Mouse (Mus musculus): Measurements from ENCODE around the gene Tnfaip3.

Tnfaip3 gene

DNA sequence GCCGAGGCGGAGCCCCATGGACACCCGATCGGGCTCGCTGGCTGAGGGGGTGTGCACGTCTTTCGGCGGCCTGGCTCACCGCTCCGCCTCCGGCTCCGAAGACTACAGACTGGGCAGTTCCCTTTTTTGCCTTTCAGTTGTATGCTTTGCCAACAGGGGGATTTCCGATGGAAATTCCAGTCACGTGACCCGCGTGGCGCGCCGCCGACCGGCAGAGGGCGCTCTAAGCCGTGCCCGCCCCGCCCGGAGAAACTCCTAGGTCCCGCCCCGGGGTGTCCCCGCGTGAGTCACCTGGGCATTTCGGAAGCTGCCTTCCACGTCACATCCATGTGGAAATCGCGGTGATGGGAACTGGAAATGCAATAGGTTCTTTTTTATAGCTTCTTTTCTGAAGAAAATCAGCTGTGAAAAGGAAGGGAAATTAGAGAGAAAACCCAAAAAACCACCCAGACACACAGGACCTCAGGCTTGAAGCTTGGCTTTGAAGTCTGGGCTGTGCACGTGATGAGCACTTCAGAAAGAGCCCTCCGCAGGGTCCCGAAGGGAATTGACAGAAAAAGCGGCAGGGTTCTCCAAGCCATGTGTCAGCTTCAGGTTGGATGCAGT is at the start of gene Tnfaip3:
Tnfaip3 (minus strand) TSS at position 401 of the 606 bp plus-strand sequence.
- DNase-seq, result peak; percentile 90 to 93

DNA sequence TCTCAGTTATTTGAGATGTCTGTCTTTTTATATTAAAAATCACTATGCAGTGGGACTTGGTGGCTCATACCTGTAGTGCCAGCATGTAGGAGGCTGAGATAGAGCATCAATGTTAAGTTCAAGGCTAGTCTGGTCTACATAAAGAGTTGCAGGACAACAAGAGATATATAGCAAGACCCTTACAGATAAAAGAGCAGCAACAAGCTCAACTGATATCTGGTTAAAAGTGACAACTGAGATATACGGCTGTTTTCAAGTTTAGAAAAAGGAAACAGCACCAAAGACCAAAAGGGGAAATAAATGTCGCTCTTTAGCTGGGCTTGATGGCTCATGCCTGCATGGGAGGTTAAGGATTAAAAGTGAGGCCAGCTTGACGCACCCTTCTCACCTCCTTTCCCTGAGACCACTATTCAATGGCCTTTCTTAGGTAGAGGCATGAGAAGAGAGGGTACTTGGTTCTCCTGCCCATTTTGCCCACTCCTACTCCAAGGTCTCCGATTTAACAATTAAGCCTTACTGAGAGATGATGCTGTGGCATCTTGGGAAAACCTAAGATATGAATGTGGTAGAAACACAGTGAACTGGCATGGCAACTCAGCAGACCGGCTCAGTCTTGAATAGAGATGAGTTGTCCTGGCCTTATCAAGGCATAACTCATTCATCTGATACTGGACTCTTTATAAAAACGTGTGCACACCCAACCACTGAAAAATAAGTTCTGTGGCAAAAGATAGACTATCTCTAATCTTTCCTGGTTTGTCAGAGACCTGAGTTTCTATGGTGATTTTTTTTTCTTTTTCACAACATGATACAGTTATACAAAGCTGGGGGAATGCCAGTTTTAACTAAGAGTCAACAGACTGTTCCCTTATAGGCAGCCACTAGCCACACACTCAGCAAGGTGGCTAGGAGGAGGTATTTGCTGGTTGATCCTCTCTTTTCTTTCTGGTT is 49.5 kb upstream of the Tnfaip3 start:
- no peak for DNase-seq

DNA sequence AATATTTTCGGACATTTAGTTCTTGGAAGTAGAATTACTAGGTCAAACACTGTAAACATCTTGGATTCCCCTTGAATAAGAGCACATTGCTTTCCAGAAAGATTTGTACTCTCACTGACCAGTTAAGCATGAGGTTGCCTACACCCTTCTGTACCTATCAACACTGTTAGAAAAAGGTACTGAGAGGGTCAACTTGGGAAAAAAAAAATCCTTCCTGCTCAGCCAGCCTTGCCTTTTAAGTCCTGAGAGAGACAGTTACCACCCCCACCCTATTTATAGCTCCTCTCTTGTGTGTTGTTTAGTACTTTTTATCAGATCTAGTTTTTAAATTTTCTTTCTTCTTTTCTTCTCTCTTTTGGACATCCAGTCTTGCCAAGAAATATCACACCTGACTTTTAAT is 48.2 kb upstream of the Tnfaip3 start:
- DNase-seq, result no peak

DNA sequence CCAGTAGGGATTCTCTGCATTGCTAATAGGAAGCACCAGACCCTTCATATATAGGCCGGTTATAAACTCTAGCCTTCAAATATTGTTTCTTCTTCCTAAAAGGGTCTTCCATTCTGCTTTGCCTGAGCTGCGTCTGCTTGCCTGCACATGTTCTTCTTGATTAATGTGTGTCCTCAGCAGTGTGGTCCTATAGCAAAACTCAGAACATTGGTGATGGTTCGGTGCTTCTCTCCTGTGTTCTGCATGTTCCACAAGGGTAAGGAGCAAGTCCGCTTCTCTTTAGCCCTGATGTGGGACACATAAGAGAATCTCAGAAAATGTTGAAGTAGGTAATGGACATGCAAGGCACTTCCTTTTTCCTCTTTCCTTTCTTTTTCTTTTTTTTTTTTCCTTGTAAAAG is 47.8 kb upstream of the Tnfaip3 start:
- no peak for DNase-seq

DNA sequence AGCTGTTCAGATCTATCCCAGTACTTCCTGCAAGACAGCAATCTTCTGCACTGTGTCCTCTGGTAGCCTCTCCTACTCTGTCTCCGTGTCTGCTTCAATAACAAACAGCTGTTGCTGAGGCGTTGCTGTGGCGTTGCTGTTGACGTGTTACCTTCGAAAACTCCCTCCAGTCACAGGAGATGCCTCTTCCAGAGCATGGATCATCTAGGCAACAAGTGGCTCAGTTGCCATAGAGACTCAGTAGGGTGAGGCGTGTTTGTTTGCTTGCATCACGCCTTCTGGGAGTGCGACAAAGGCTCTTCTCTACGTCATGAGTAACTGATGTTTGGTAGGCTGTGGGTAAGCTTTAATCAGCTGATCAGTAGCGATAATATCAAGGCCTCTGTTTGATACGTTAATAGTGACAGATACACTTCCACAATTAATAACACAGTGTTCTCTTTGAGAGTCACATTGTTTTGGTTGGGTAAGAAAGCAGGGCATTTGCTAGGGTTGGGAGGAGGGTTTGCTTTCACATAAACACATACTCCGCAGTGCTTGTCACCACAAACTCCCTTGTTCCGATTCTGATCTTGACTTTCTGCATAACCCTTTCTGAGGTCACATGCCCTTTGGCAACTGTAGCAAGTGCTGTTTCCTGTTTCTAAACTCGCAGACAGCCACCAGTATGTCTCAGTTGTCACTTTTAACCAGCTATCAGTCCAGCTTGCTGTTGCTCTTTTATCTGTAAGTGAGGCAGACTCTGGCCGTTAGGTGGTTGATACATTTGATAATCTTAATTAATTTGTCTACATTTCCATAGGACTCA is 46.8 kb upstream of the Tnfaip3 start:
- DNase-seq, result peak; percentile 40 to 77

DNA sequence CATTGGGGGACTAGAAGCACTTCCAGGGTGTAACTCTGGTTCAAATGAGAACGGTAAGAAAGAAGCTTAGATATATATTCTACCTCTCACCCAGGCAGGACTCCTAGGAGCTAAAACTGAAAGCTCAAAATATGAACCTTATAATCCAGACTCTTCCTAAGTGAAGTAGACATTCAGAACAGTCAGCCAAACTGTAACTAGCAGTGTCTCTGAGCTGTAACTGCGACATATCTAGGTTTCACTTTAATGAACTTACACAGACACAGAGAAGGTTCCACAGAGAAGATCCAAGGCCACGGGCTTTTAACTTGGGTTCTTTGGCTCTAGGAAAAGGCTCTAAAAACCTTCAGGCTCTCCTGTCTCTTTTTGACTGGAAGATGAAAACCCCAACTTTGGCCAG is 45.7 kb upstream of the Tnfaip3 start:
- no peak for DNase-seq

DNA sequence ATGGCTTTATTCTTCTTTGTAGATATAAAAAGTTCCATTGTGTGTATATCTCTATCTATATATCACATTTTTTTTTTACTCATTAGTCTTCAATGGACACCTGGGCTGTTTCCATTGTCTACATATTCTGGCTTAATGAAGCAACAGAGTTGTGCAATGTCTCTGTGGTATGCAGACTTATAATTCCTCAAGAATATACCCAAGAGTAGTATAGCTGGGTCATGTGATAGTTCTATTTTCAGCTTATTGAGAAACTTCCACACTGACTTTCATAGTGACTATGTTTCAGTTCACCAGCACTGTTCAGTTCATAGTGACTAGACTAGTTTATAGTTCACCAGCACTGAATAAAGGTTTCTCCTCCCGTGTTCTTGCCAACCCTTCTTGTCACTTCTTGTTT is 38.1 kb upstream of the Tnfaip3 start:
- no peak for DNase-seq

DNA sequence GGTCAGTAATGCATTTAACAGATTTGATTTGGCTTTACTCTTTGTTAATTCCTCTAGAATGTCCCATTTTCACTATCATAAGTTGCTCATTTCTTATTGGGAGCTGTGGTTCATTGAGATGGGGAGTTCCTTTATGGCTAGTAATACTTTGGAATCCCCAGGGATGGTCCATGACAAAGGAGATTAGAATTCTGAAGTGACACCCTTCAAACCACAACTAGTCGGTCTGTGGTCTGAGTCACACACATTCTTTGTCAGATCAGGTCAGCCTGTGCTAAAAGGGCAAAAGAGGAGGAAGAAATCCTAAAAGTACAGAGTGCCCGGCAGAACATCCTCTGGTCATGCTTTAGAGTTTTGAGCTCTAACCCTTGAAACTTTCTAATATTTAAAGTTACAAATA is 30.5 kb upstream of the Tnfaip3 start:
- DNase-seq, result no peak

DNA sequence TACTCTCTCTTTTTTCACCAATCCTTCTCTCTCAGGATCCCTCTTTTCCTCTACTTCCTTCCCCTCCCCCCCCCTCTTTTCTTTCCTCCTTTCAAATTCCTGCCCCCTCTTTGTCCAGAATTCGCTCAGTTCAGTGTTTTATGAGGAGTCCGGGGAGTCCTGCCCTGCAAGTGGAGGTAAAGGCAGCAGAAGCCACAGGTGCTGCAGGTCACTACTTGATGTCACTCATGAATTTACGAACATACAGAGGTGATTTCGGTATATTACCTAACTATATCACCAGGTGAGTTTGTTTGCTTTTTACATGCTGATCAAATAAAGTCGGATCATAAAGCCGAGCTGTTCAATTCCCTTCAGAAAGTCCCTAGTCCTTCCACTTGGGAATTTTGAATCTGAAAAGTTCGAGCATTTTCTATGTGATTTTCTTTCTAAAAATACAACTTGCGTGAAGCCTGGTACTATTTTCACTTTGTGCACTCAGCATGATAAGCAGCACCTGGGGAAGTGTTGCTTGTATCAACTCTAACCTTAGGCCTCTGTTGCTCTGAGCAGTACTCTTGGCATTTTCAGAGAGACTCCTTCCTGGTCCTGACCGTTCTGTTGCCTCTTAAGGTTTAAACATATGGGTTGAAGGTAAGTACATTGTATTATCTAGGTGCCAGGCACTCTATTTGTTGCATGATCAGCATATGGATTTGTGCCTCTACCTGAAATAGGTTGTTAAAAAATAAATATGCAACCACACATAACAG is 29.5 kb upstream of the Tnfaip3 start:
- DNase-seq, result no peak

DNA sequence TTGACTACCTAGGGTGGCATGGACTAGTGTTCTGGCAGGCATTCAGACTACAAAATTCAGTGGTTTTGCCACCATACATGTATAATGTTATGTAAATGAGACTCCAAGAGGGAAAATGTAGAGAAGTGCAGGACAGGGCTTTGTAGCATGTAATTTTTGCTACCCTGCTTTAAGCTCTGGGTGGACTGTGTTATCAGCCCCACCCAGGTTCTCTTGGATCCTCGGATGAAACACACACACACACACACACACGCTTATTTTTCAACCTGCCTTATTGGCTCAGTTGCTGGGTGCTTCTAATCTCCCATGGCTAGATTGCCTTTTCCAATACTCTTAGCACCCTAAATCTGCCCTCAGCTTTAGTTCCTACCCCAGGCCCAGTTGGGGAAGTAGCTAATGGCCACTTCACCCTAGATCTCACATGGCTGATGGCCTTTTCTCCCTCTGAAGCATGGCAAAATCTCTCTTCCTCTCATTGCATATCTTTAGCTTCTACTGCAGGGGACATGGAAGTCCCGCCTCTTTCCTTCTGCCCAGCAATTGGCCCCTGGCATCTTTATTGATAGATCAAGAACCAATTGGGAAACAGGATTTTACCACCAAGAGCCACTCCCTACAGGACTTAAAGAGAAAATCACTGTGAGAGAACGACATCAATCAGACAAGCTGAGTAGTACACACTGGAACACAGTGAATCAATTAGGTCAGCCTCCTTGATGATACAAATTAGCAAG is 28.2 kb upstream of the Tnfaip3 start:
- peak; percentile 32 to 44 for DNase-seq

DNA sequence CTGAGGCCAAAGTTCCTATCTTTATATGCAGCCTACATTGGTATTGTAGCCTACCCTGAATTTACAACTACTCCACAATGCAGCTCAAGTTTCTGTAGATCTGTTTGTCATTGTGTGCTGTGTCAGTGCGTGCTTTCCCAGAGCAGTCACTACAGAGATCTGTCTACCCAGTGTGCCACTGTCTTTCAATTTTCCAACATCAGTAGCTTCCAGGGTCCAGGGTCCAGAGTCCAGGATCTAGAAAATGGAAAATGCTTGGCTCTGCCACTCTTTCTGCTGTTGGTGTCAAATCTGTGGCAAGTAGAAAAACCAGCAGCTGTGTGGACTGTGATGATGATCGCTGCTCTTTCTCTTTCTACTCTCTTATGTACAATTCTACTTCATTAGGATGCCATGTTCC is 24.7 kb upstream of the Tnfaip3 start:
- DNase-seq, result no peak

DNA sequence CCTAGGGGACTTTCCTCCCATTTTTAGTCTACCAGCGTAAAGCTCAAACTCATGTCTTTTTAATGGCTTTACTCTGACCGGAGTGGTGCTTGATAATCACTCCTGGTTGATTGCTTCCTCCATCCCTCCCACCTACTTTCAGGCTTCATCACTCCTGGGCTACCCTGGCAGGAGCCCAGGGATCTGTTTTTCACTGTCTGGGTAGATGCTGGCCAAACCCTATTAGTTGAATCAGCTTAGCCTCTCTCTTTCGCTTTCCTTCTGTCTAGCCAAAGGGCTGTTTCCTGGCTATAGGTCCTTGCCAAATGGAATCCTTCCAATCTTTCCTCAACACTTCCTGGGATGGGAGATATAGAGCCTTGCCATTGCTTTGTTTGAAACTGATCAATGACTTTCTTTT is 19.3 kb upstream of the Tnfaip3 start:
- no peak for DNase-seq

DNA sequence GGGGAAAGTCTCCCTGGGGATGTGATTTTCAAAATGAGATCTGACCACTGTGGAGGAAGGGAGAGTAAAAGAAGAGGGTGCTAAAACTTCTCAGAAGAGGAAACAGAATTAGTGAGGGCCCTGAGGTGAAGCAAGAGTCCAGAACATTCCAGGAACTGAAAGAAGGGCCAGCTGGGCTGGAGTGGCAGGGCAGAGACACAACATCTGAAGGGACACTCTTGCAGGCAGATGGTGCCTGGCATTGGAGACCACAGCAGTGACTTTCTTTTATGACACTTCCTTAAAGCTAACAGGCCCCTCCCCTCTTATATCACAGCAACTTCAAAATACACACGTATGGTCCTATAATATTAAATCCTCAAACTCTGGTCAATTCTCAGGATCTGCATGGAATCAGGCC is 18.2 kb upstream of the Tnfaip3 start:
- no peak for DNase-seq

DNA sequence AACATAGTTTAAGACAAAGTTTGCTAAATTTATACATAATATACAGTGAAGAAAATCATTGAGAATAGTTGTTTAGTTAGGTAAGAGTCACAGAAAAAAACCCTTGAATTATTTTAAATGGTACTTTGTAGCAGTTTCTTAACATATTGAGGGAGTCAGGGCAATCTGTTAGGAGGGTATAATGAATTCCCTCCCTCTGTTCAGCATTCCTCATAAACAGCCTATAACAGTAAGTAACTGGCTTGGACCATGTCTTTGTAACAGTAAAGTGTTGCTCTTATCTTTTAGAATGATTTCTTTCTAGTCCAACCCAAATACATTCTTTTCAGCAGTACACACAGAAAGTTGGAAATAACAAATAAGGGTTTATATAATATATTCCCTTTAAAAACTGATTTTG is 16.4 kb upstream of the Tnfaip3 start:
- DNase-seq, result no peak

DNA sequence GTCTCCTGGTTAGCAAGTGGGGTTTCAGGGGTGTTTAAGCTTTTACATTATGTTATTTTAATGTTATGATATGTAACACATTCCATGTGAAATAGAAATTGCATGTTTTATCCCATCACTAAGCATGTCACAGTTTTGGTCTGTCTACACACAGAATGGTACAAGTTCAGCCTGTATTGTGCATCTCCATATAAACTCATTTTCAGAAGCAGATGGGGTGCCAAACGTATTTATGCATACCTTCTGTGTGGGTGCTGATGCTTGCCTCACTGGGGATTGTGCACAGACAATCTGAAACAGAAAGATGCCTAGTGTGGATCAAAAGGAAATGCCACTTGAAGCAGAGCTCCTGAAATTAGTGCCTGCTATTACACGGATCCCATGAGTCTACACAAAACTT is 15.2 kb upstream of the Tnfaip3 start:
- no peak for DNase-seq

DNA sequence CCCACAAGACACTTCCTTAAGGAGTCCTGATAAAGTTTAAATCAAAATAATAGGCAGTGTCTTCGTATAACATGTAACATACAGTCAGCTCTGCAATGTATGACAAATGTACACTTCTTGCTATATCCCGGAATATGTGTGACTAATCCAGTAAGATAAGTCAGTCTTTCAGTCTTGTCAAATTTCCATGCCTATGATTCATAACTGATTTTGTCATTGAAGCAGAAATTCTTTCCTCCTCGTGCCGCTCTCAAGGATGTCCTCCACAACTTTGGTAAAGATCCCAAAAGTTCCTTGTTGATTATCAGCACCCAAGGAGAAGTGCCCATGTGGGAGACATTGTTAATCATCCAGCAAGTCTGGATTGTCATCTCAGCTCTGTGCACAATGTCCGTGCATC is 11.3 kb upstream of the Tnfaip3 start:
- no peak for DNase-seq

DNA sequence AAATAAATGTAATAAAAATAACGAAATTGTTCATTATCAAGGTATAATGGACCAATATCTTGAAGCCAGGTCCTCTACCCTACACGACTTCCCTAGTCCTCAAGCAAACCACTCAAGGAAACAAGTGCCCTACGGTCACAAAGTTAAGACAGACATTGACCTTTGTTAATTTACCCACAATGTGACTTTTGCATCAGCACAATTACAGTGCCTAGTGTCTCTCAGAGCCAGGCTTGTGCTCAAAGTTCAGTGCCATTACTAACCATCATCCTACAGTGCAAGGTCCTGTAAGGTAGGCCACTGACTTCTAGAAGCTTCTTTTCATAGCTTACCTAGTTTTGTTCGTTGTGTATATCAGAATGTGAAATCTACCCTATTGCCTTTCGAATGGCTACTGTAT is 8.9 kb upstream of the Tnfaip3 start:
- DNase-seq, result no peak

DNA sequence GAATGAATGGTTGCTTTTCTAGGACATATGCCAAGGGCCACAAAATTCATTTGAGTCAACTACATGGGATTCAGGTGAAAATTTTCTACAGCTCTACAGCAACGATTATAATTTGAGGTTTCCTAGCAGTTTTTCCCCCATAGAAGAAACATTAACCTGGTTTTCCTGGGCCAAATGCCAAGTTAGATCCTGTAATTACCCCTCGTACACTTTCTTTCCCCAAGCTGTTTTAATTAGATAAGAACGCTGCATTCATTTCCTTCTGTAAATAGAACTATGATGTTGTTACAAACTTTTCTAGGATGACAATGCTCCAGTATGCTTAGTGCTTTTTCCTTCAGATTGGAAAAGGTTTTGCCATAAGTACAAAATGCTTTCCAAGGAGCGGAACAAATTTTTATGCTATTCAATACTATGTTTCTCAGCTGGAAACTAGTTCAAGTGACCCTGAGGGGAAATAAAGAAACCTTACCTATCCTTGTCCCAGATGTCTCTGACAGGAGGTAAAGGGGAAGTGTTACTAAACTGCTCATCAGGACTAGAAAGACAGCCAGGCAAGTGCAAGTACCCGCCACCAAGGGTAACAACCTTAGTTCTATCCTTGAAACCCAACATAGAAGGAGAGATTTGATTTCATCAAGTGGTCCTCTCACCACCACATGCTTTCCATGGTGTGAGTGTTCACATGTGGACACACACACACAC is 8.3 kb upstream of the Tnfaip3 start:
- DNase-seq, result no peak

DNA sequence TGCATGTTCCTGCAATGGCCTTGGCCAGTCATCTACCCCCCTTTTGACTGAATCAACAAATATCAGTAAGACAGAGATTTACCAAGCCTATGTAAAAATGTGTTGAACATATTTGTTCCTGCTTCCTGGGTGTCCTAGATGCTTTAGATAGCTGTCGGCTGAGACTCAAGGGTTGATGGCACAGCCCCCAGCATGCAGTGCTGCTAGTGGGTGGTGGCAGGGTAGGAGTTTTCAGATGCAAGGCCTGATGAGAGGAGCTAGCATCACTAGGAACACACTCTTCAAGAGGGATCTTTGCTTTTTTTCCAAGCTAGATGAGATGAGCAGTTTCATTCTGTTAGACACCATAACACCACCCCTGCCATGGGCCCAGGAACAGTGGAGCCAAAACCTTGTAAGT is 6.8 kb upstream of the Tnfaip3 start:
- DNase-seq, result no peak

DNA sequence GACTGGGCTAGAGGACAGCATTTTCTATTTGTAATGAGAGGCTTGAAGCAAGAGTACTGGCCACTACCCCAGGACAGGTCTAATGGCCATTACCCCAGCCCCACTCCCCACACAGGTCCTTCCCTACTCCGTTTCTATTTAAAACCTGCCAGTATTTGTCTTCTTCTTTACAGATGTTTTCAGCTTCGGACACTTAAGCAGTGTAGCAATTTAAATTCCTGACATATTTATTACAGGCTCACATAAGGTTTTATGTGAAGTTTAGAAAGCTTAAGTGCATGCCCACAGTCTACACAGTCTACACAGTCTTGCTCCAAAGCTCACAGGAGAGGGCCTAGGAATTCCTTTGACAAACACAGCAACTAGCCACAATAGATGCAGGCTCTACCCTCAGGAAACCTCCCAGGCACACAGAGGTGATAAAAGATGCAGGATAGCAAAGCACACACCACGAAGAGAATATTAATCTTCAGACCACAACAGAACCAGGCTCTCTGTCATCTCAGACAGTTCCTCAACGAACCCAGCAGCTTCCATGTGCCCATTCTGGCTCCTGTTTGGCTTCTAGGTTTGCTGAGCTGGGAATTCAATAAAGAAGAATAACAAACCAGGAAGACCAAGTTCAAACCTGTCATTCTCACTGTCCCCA is 1.5 kb upstream of the Tnfaip3 start:
- DNase-seq, result no peak

Data from thymus, adult 18-20 months (tissue).